Mouse (Mus musculus) heart, embryonic 14.5 days (tissue): ENCODE results near the gene Ust. TPM values are rescaled to one million over a fixed set of nuclear protein-coding genes. Genes with fewer than 3 reads are reported as not detected.

Source experiments
- ATAC-seq: fragments of 200-750 bp; cut with Nextera tagmentation; 2 replicates; pipeline ENCODE4 v1.8.0; 2017; ENCODE audit warnings: low read depth, moderate TSS enrichment; ENCODE audit not compliant: insufficient number of reproducible peaks, insufficient read depth, low FRiP score
- H3K27ac ChIP-seq, 2 experiments: fragments of 200-500 bp in 1 of 2; fragments of 300-500 bp in 1 of 2; sonication (generic) in 1 of 2; replicated peaks in 1 of 2; 2 replicates each; pipeline ENCODE4 v1.5.1; 2012 to 2014; ENCODE audit warnings: low read depth in 2 of 2, low read length in 2 of 2, control low read depth in 1 of 2, mild to moderate bottlenecking in 1 of 2, mixed read lengths in 1 of 2; ENCODE audit not compliant: control insufficient read depth in 1 of 2, insufficient read depth in 1 of 2
- H3K27me3 ChIP-seq: fragments of 300-500 bp; sonication (generic); 2 replicates; pipeline ENCODE4 v1.6.1; 2014; ENCODE audit warnings: mild to moderate bottlenecking, low read length, control low read depth; ENCODE audit not compliant: control insufficient read depth, insufficient read depth
- H3K36me3 ChIP-seq: fragments of 300-500 bp; sonication (generic); 2 replicates; pipeline ENCODE4 v1.6.1; 2014; ENCODE audit warnings: mild to moderate bottlenecking, control low read depth, low read length, mixed read lengths; ENCODE audit not compliant: control insufficient read depth, insufficient read depth
- H3K4me1 ChIP-seq, 2 experiments: fragments of 200-500 bp in 1 of 2; fragments of 300-500 bp in 1 of 2; sonication (generic) in 1 of 2; 2 replicates each; pipeline ENCODE4 v1.6.1; 2012 to 2014; ENCODE audit warnings: low read length in 2 of 2, control low read depth in 1 of 2, mixed read lengths in 1 of 2; ENCODE audit not compliant: control insufficient read depth in 2 of 2, insufficient read depth in 2 of 2
- H3K4me2 ChIP-seq: fragments of 300-500 bp; sonication (generic); 2 replicates; pipeline ENCODE4 v1.6.1; 2014; ENCODE audit warnings: mild to moderate bottlenecking, low read length
- H3K4me3 ChIP-seq, 2 experiments: fragments of 200-500 bp in 1 of 2; fragments of 300-500 bp in 1 of 2; sonication (generic) in 1 of 2; 2 replicates each; pipeline ENCODE4 v1.5.1; 2012 to 2014; ENCODE audit warnings: low read length in 2 of 2, mild to moderate bottlenecking in 2 of 2, control low read depth in 1 of 2, low read depth in 1 of 2, moderate library complexity in 1 of 2; ENCODE audit not compliant: control insufficient read depth in 1 of 2, insufficient read depth in 1 of 2
- H3K9ac ChIP-seq: fragments of 300-500 bp; sonication (generic); 2 replicates; pipeline ENCODE4 v1.6.1; 2014; ENCODE audit warnings: mild to moderate bottlenecking, low read length
- H3K9me3 ChIP-seq: fragments of 300-500 bp; sonication (generic); 2 replicates; pipeline ENCODE4 v1.6.1; 2016; ENCODE audit warnings: low read length, control low read depth; ENCODE audit not compliant: control insufficient read depth
- WGBS: fragments of 180-500 bp; shearing (Covaris S2); extraction: QIAGEN DNeasy Blood & Tissue Kit; methylation state at CpG from one replicate; pipeline ENCODE4 v1.1.7; 2014; 5-methylcytosine and 5-hydroxymethylcytosine counted together
- polyA plus RNA-seq: library from polyadenylated mRNA; unstranded; fragments of >200 nt; fragmentation: Nextera tagmentation; extraction: Ambion mirVana; gene quantifications from 2 replicates; pipeline ENCODE4 v1.2.1, GENCODE M21; 2014

The Ust gene
- polyA plus RNA-seq, 1 experiment from 2014 or later: 2.3 TPM

GRCm38 (mm10) chr10:8283991-8284390 lies 234.6 kb downstream of the Ust start:
- H3K9ac ChIP-seq: no peak overlapping the region
- no peaks in the 10 kb centered on the region for H3K36me3 ChIP-seq
- WGBS: 72% methylated on average over 3 of the region's 3 CpGs
- no peaks in the 10 kb centered on the region for H3K27me3 ChIP-seq
- ATAC-seq: no peak
- peaks cover 2 to 4% of the 10 kb centered on the region in 2 experiments; a peak in 2 of 4 replicates for H3K4me1 ChIP-seq
- H3K4me2 ChIP-seq: no peak overlapping the region
- H3K27ac ChIP-seq: no peak overlapping the region
- H3K9me3 ChIP-seq: no peaks in the 10 kb centered on the region
- H3K4me3 ChIP-seq: no peak overlapping the region

GRCm38 (mm10) chr10:8277094-8277493 lies 241.5 kb downstream of the Ust start:
- no peaks in the 10 kb centered on the region for H3K4me1 ChIP-seq
- H3K9ac ChIP-seq: no peak overlapping the region
- H3K27me3 ChIP-seq: no peaks in the 10 kb centered on the region
- 69% methylated on average over 5 of the region's 5 CpGs for WGBS
- H3K27ac ChIP-seq: no peak overlapping the region
- no peak overlapping the region for H3K4me3 ChIP-seq
- H3K4me2 ChIP-seq: no peak overlapping the region
- no peak for ATAC-seq
- no peaks in the 10 kb centered on the region for H3K36me3 ChIP-seq
- H3K9me3 ChIP-seq: no peaks in the 10 kb centered on the region

GRCm38 (mm10) chr10:8269681-8270080 lies 248.9 kb downstream of the Ust start:
- Histone ChIP-seq H3K9ac (no peak overlapping the region), H3K27me3 (no peaks in the 10 kb centered on the region), H3K4me1 (no peaks in the 10 kb centered on the region), H3K27ac (no peak overlapping the region), H3K9me3 (no peaks in the 10 kb centered on the region), H3K4me3 (no peak overlapping the region), H3K4me2 (no peak overlapping the region), H3K36me3 (no peaks in the 10 kb centered on the region)
- WGBS: 81% methylated on average over 4 of the region's 4 CpGs
- no peak for ATAC-seq

- Histone ChIP-seq H3K27ac (no peak overlapping the region), H3K4me2 (no peak overlapping the region), H3K36me3 (no peaks in the 10 kb centered on the region), H3K4me1 (no peaks in the 10 kb centered on the region; a peak in 1 of 4 replicates), H3K27me3 (no peaks in the 10 kb centered on the region), H3K4me3 (no peak overlapping the region), H3K9me3 (no peaks in the 10 kb centered on the region), H3K9ac (no peak overlapping the region)
- no peak for ATAC-seq
- WGBS: 35% methylated on average over 4 of the region's 4 CpGs
Measured at GRCm38 (mm10) chr10:8259716-8260115, 258.9 kb downstream of the Ust start.

- 55% methylated on average over 3 of the region's 3 CpGs for WGBS
- H3K27me3 ChIP-seq: no peaks in the 10 kb centered on the region
- H3K9ac ChIP-seq: no peak overlapping the region
- H3K4me1 ChIP-seq: no peaks in the 10 kb centered on the region
- H3K9me3 ChIP-seq: no peaks in the 10 kb centered on the region
- H3K4me3 ChIP-seq: no peak overlapping the region
- no peaks in the 10 kb centered on the region for H3K36me3 ChIP-seq
- H3K4me2 ChIP-seq: no peak overlapping the region
- no peak overlapping the region for H3K27ac ChIP-seq
- no peak for ATAC-seq
Measured at GRCm38 (mm10) chr10:8250005-8250404, 268.6 kb downstream of the Ust start.

GRCm38 (mm10) chr10:8242336-8242735 lies 276.3 kb downstream of the Ust start:
- H3K9me3 ChIP-seq: no peaks in the 10 kb centered on the region
- no peak for ATAC-seq
- H3K36me3 ChIP-seq: no peaks in the 10 kb centered on the region
- no peak overlapping the region for H3K9ac ChIP-seq
- WGBS: 14% methylated on average over 4 of the region's 4 CpGs
- H3K4me3 ChIP-seq: no peak overlapping the region
- no peak overlapping the region for H3K4me2 ChIP-seq
- H3K27ac ChIP-seq: no peak overlapping the region
- H3K4me1 ChIP-seq: peaks cover 6 to 10% of the 10 kb centered on the region in 2 experiments
- H3K27me3 ChIP-seq: no peaks in the 10 kb centered on the region

GRCm38 (mm10) chr10:8240703-8241102 lies 277.9 kb downstream of the Ust start:
- H3K4me2 ChIP-seq: no peak overlapping the region
- H3K4me1 ChIP-seq: peaks cover 6 to 10% of the 10 kb centered on the region in 2 experiments
- H3K27me3 ChIP-seq: no peaks in the 10 kb centered on the region
- no peak overlapping the region for H3K9ac ChIP-seq
- no peaks in the 10 kb centered on the region for H3K36me3 ChIP-seq
- H3K9me3 ChIP-seq: no peaks in the 10 kb centered on the region
- no peak overlapping the region for H3K27ac ChIP-seq
- no peak for ATAC-seq
- H3K4me3 ChIP-seq: no peak overlapping the region
- WGBS: 42% methylated on average over 4 of the region's 4 CpGs

- Histone ChIP-seq H3K27me3 (no peaks in the 10 kb centered on the region), H3K9ac (no peak overlapping the region), H3K27ac (no peak overlapping the region), H3K4me1 (peaks cover 6 to 10% of the 10 kb centered on the region in 2 experiments), H3K4me2 (no peak overlapping the region), H3K9me3 (no peaks in the 10 kb centered on the region; the same call in 1 of the 2 replicates), H3K36me3 (no peaks in the 10 kb centered on the region), H3K4me3 (no peak overlapping the region)
- 11% methylated on average over 3 of the region's 3 CpGs for WGBS
- ATAC-seq: no peak
Measured at GRCm38 (mm10) chr10:8240242-8240641, 278.4 kb downstream of the Ust start.
